Mouse (Mus musculus): ENCODE measurements around the gene Olfr493.

Gene Olfr493

GRCm38 (mm10) chr7:108346879-108347278, at the start of gene Olfr493:
Gene Olfr493 (minus strand): TSS chr7:108346979.
- no peak for DNase-seq (ENCODE audit: low spot score in 2 of 2)

DNA sequence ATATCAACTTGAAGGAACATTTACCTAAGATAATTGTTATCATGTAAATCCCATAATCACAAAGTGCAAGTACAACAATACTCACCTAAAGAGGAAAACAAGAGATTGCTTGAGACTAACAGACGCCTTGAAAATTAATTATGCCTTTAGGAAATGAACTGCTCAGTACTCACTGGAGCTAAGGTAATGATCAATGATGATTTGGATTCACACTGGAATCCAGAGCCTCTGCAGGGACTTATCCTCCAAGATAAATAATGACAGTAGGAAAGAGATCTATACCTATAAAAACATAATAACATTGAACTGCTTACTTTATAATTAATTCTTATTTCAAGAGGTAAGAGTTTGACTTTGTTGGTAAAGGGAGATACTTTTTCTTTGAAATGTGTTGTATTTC, 46.1 kb upstream of the Olfr493 start, which contains the start of gene Olfr495:
Gene Olfr495, plus strand, starts transcription at position 301 of the 400 bp plus-strand sequence.
- DNase-seq (ENCODE audit: low spot score in 2 of 2) = no peak

DNA sequence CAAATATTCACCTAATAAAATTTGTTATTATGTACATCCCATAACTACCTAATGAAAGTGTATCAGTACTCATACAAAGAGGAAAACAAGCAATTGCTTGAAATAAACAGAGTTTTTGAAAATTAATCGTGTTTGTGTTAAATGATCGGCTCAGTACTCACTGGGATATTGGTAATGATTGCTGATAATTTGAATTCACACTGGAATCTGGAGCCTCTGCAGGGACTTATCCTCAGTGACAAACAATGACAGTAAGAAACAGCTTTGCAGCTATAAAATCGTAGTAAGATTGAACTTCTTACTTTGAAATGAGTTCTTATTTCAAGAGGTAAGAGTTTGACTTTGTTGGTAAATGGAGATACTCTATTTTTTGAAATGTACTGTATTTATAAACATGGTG, 18.3 kb upstream of the Olfr493 start, which contains the start of gene Olfr494:
Gene Olfr494, plus strand, starts transcription at position 301 of the 400 bp plus-strand sequence.
- DNase-seq (ENCODE audit: low spot score in 2 of 2) = no peak

GRCm38 (mm10) chr7:108323574-108323973, 23.2 kb downstream of the Olfr493 start, which contains the start of gene Olfr492:
Gene Olfr492 (minus strand): TSS chr7:108323674.
- DNase-seq (ENCODE audit: low spot score in 2 of 2) = no peak

- DNase-seq (ENCODE audit: low spot score in 2 of 2) = no peak
These were observed 33.6 kb downstream of the Olfr493 start, which contains the start of gene Olfr491 for GRCm38 (mm10) chr7:108313151-108313550. Gene Olfr491 (plus strand): TSS chr7:108313451.
